Mouse (Mus musculus) forebrain, postnatal 0 days (tissue): ENCODE measurements at regions not wholly inside any gene's neighbourhood (a gene's known extent, or its start where the extent isn't known, plus 50 kb on each side); places are given as distances from the start of the nearest gene placed in this dataset.

Experiments
- ATAC-seq: fragments of 200-750 bp; cut with Nextera tagmentation; 2 replicates; pipeline ENCODE4 v1.8.0; 2017; ENCODE audit warnings: mild to moderate bottlenecking, moderate library complexity
- DNase-seq: peaks from one replicate; pipeline ENCODE4 v3.0.0-alpha.2; 2015
- H3K27ac ChIP-seq: fragments of 300-500 bp; sonication (generic); 2 replicates; pipeline ENCODE4 v1.5.1; 2014; ENCODE audit warnings: low read depth, mild to moderate bottlenecking, antibody characterized with exemption, low read length, moderate library complexity, mixed read lengths
- H3K27me3 ChIP-seq: fragments of 300-500 bp; sonication (generic); 2 replicates; pipeline ENCODE4 v1.6.1; 2014; ENCODE audit warnings: mild to moderate bottlenecking, low read length, mixed read lengths; ENCODE audit not compliant: insufficient read depth
- H3K36me3 ChIP-seq: fragments of 300-500 bp; sonication (generic); 2 replicates; pipeline ENCODE4 v1.6.1; 2014; ENCODE audit warnings: mild to moderate bottlenecking, moderate library complexity; ENCODE audit not compliant: insufficient read depth
- H3K4me1 ChIP-seq: fragments of 300-500 bp; sonication (generic); 2 replicates; pipeline ENCODE4 v1.6.1; 2014; ENCODE audit warnings: antibody characterized with exemption; ENCODE audit not compliant: insufficient read depth
- H3K4me2 ChIP-seq: fragments of 300-500 bp; sonication (generic); 2 replicates; pipeline ENCODE4 v1.6.1; 2014; ENCODE audit warnings: low read depth, mild to moderate bottlenecking, moderate library complexity
- H3K4me3 ChIP-seq: fragments of 300-500 bp; sonication (generic); 2 replicates; pipeline ENCODE4 v1.5.1; 2014; ENCODE audit warnings: low read depth, low read length, mixed read lengths
- H3K9ac ChIP-seq: fragments of 300-500 bp; sonication (generic); 2 replicates; pipeline ENCODE4 v1.6.1; 2014; ENCODE audit warnings: mild to moderate bottlenecking
- H3K9me3 ChIP-seq: fragments of 300-500 bp; sonication (generic); 2 replicates; pipeline ENCODE4 v1.6.1; 2016; ENCODE audit warnings: low read length
- CTCF ChIP-seq: sonication (generic); IDR thresholded peaks from 2 replicates; pipeline ENCODE4 v1.5.1; 2016; ENCODE audit warnings: antibody characterized with exemption, control low read depth, low read depth
- WGBS: fragments of 180-500 bp; shearing (Covaris S2); extraction: QIAGEN DNeasy Blood & Tissue Kit; methylation state at CpG from one replicate; pipeline ENCODE4 v1.1.7; 2014; 5-methylcytosine and 5-hydroxymethylcytosine counted together

GRCm38 (mm10) chr1:149760440-149760839 is 200.7 kb downstream of the Pla2g4a start:
- ATAC-seq (no peak), DNase-seq (no peak)
- WGBS: 47% methylated on average over 2 of the region's 2 CpGs
- Histone ChIP-seq H3K36me3 (no peaks in the 10 kb centered on the region), H3K4me2 (no peak overlapping the region), H3K27me3 (no peaks in the 10 kb centered on the region), H3K4me1 (no peaks in the 10 kb centered on the region), H3K27ac (no peak overlapping the region), H3K9ac (no peak overlapping the region), H3K4me3 (no peak overlapping the region), H3K9me3 (no peaks in the 10 kb centered on the region)
- TF ChIP-seq CTCF: no peak

GRCm38 (mm10) chr1:149758783-149759132 is 202.3 kb downstream of the Pla2g4a start:
- no peaks in the 10 kb centered on the region for H3K36me3 ChIP-seq
- no peak overlapping the region for H3K9ac ChIP-seq
- ATAC-seq (0 out of 2 replicates have a peak, but pooled peaks have one; percentile 6), DNase-seq (no peak)
- H3K4me1 ChIP-seq: no peaks in the 10 kb centered on the region
- no peak overlapping the region for H3K4me2 ChIP-seq
- WGBS: 89% methylated on average over 2 of the region's 2 CpGs
- H3K4me3 ChIP-seq: no peak overlapping the region
- no peaks in the 10 kb centered on the region for H3K27me3 ChIP-seq
- H3K27ac ChIP-seq: no peak overlapping the region
- no peak for TF ChIP-seq CTCF
- H3K9me3 ChIP-seq: no peaks in the 10 kb centered on the region

GRCm38 (mm10) chr1:149758092-149758782 is 202.9 kb downstream of the Pla2g4a start:
- H3K27me3 ChIP-seq: no peaks in the 10 kb centered on the region
- peak; percentile 74 for TF ChIP-seq CTCF
- DNase-seq (peak; percentile 81), ATAC-seq (peak; percentile 70)
- 88% methylated on average over 1 of the region's 1 CpGs for WGBS
- H3K27ac ChIP-seq: no peak overlapping the region
- no peaks in the 10 kb centered on the region for H3K36me3 ChIP-seq
- H3K9me3 ChIP-seq: no peaks in the 10 kb centered on the region
- H3K9ac ChIP-seq: no peak overlapping the region
- H3K4me2 ChIP-seq: no peak overlapping the region
- no peaks in the 10 kb centered on the region for H3K4me1 ChIP-seq
- H3K4me3 ChIP-seq: no peak overlapping the region

DNA sequence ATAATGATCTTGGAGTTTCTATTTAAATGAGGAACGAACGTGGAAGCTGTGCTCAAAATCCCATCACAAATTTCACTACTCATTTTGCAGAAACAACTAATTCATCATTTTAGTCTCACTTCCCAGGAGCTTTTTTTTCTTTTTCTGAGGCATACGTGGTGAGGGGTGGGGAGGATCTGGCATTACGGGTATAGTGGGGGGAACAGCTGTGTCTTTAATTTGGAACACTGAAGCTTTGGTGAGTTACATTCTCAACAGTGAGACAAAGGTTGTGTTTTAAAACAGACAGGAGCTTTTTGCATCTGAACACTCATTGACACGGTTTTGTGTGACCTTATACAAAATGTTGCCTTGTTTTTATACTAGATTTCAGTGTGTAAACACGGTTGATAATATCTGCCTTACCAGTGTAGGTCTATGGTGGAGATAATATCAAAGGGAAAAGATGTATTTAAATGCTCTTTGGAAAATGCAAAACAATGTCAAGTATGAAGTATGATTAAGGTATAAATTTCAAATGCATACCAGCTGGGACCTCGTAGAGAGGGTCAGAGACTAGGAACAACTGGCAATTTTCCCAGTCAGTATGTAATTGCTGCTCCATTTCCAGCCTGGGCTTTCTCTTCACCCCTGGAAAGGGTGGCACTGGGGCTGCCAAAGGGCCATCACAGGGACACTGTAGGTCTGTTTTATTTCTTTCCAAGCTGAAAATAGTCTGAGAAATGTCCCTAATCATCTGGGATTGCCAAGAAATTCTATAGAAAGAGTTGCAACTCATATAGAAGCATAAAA is 207.6 kb downstream of the Pla2g4a start:
- TF ChIP-seq CTCF: no peak
- DNase-seq (no peak), ATAC-seq (no peak)
- H3K36me3 ChIP-seq: no peaks in the 10 kb centered on the region
- no peaks in the 10 kb centered on the region for H3K4me1 ChIP-seq
- no peak overlapping the region for H3K4me3 ChIP-seq
- 36% methylated on average over 7 of the region's 7 CpGs for WGBS
- no peak overlapping the region for H3K4me2 ChIP-seq
- H3K27me3 ChIP-seq: no peaks in the 10 kb centered on the region
- no peak overlapping the region for H3K27ac ChIP-seq
- no peaks in the 10 kb centered on the region for H3K9me3 ChIP-seq
- H3K9ac ChIP-seq: no peak overlapping the region

GRCm38 (mm10) chr1:149749405-149749804 is 211.7 kb downstream of the Pla2g4a start:
- no peak for ATAC-seq
- Histone ChIP-seq H3K9me3 (no peaks in the 10 kb centered on the region), H3K27me3 (no peaks in the 10 kb centered on the region), H3K4me2 (no peak overlapping the region), H3K27ac (no peak overlapping the region), H3K36me3 (no peaks in the 10 kb centered on the region), H3K4me3 (no peak overlapping the region), H3K4me1 (no peaks in the 10 kb centered on the region), H3K9ac (no peak overlapping the region)
- DNase-seq: no peak
- WGBS: 89% methylated on average over 2 of the region's 2 CpGs
- no peak for TF ChIP-seq CTCF

- DNase-seq (no peak), ATAC-seq (no peak)
- TF ChIP-seq CTCF: no peak
- 69% methylated on average over 3 of the region's 3 CpGs for whole genome bisulfite sequencing
- Histone ChIP-seq H3K27ac (no peak overlapping the region), H3K27me3 (no peaks in the 10 kb centered on the region), H3K4me3 (no peak overlapping the region), H3K4me1 (no peaks in the 10 kb centered on the region), H3K9me3 (no peaks in the 10 kb centered on the region), H3K9ac (no peak overlapping the region), H3K4me2 (no peak overlapping the region), H3K36me3 (no peaks in the 10 kb centered on the region)
Measured at GRCm38 (mm10) chr1:149738959-149739358, 222.1 kb downstream of the Pla2g4a start.

DNA sequence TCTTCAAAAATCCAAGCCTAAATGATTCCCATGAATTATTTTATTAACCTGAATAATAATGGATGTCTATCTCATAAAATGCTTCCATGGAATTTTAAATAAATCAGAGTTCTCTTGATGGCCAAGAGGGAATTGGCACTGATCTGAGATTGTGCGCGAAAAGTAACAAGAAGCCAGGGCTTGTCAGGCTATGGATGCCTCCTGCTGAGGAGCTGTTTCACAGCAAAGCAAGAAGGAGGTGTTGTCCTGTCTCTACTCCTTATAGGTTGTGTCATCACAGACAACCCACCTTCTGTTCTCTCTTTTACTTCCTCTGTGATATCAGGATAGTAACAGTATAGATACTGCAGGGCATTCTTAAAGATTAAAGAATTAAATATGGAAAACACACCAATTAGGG is 226.8 kb downstream of the Pla2g4a start:
- DNase-seq: no peak
- H3K36me3 ChIP-seq: no peaks in the 10 kb centered on the region
- TF ChIP-seq CTCF: no peak
- no peaks in the 10 kb centered on the region for H3K27me3 ChIP-seq
- H3K9me3 ChIP-seq: no peaks in the 10 kb centered on the region
- ATAC-seq: no peak
- no peak overlapping the region for H3K9ac ChIP-seq
- no peak overlapping the region for H3K4me3 ChIP-seq
- H3K4me1 ChIP-seq: no peaks in the 10 kb centered on the region
- H3K4me2 ChIP-seq: no peak overlapping the region
- no peak overlapping the region for H3K27ac ChIP-seq
- WGBS: 69% methylated on average over 2 of the region's 2 CpGs
